Mouse (Mus musculus) layer of hippocampus, postnatal 14 days (tissue): ENCODE measurements around the gene Iqch. TPM values are rescaled to one million over a fixed set of nuclear protein-coding genes. Genes with fewer than 3 reads are reported as not detected.
A peak's percentile ranks its signal among the peaks of the same experiment; 100 is the strongest.

Experiments
- DNase-seq, 2 experiments: peaks; one replicate each; pipeline ENCODE4 v3.0.0; 2021 to 2022; ENCODE audit warnings: low spot score in 2 of 2, mixed read lengths in 1 of 2
- total RNA-seq, 2 experiments: library from RNA; stranded (reverse); gene quantifications; 2 replicates each; pipeline ENCODE4 v1.2.3; 2021

The Iqch gene
- total RNA-seq, 2 experiments from 2014 or later, result 0.14 to 0.16 TPM

GRCm38 (mm10) chr9:63378174-63378573 is 224.1 kb downstream of the Iqch start:
- DNase-seq, result no peak

GRCm38 (mm10) chr9:63377270-63378142 is 224.8 kb downstream of the Iqch start, which contains the start of gene Map2k5:
Map2k5 (minus strand) TSS chr9:63377902.
- peak; percentile 90 to 93 for DNase-seq

DNA sequence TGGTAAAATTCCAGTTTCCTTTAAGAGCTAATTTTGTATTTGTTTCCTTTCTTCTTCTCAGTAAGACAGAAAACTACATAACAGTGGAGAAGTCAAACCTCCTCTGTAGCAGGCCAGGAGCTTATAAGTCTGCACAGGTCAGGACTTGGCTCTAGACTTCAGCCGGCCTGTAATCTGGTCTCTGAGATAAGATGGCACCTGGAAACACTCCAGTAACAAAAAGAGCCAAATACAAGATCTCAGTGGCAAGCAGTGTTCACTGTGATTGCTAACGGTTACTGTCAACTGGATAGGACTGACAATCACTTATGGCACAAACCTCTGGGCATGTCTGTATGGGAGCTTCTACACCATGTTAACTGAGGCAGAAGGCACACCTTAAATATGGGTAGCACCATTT is 229.0 kb downstream of the Iqch start:
- no peak for DNase-seq

DNA sequence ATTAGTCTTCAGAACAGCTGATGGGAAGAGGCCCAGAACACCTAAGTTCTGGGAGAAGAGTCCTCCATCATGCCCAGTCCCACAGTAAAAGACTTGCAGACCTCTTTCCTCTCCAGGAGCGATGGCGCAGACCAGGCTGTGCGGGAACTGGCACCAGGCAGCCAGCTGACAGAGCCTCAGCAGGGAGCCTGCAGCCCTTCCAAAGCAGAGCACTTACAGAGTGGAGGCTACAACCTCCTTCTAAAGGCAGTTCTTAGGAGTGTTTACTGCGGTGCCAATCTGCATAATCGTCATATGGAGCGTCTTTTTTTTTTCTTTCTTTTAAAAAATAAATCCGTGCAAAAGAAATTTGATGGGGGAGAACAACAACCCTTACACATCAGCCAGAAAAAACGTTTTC is 229.8 kb downstream of the Iqch start:
- no peak for DNase-seq

Other genes with a start within 250 kb of the Iqch start
- 10 to 100 TPM; 35.3 to 36.2 TPM for gene Map2k5, start 224.6 kb downstream of the Iqch start, total RNA-seq
- 10 to 100 TPM; 32.9 to 37.8 TPM for gene 2300009A05Rik, start 203.2 kb downstream of the Iqch start, total RNA-seq
- gene Aagab, start 167 bp upstream of the Iqch start, total RNA-seq, result 10 to 100 TPM; 47.8 to 58.7 TPM
- gene Smad3, start 155.5 kb upstream of the Iqch start, total RNA-seq, result 10 to 100 TPM; 18.9 to 24.3 TPM